Mouse (Mus musculus): ENCODE measurements around the gene Rnf115.

Rnf115 gene

GRCm38 (mm10) chr3:96825261-96825660 is 97.8 kb downstream of the Rnf115 start:
- DNase-seq (ENCODE audit: low read depth, low spot score) = no peak
- Histone ChIP-seq H3K36me3 (ENCODE audit: control insufficient read depth, insufficient read depth, low read length, poor library complexity, severe bottlenecking) (no peaks in the 10 kb centered on the region), H3K27me3 (ENCODE audit: control insufficient read depth, insufficient read depth, low read length, poor library complexity, severe bottlenecking) (no peaks in the 10 kb centered on the region)

DNA sequence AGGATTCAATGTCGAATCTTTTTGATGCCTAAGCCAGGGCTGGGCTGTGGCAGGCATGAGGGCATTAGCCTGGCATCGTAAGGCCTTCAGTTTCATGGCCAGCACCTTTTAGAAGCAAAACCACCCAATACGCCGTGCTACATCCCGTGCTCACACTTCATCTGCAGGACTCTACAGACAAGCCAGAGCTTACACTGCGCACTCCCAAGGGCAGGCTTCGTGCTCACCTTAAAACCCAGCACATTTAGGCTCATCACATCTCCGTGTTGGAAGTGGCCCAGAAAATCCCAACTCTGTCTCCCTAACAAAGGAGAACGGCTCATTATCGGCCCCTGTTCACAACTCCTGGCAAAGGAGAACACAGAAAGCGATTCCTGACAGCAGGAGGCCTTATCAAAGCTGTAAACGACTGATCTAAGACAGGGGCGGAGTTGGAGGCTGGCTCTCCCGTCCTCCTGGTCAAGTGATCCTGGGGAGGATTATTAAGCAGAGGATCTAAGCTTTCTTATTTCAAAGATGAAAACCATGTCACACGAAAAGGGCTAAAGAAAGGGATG is 100.9 kb downstream of the Rnf115 start:
- DNase-seq (ENCODE audit: low read depth, low spot score) = no peak
- H3K36me3 ChIP-seq (ENCODE audit: control insufficient read depth, insufficient read depth, low read length, poor library complexity, severe bottlenecking) = no peaks in the 10 kb centered on the region
- no peaks in the 10 kb centered on the region; the same call in 1 of the 2 replicates for H3K27me3 ChIP-seq (ENCODE audit: control insufficient read depth, insufficient read depth, low read length, poor library complexity, severe bottlenecking)

DNA sequence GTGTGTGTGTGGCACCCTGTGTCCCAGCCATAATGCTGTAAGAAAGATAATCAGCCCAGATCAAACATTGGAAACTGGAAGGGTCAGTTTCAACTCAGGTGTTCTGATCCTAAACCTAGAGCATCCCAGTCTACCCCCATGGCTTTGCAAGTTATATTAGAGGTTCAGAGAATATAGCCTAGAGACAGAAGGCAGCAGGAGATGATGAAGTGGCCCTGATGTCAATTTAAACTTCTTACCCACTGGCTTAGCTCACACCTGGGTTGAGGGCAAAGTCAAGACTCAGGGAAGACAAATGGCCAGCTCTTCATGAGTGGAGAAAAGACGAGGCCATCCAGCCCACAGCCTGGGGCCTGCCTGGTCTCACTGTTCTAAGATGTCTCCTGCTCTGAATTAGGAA is 101.5 kb downstream of the Rnf115 start, which contains the start of the genes Pdzk1 and Cd160:
Pdzk1 (plus strand) TSS at position 301 of the 400 bp plus-strand sequence.
Cd160 (minus strand) TSS at position 368 of the 400 bp plus-strand sequence.
- Histone ChIP-seq H3K36me3 (ENCODE audit: control insufficient read depth, insufficient read depth, low read length, poor library complexity, severe bottlenecking) (no peaks in the 10 kb centered on the region), H3K27me3 (ENCODE audit: control insufficient read depth, insufficient read depth, low read length, poor library complexity, severe bottlenecking) (no peaks in the 10 kb centered on the region; the same call in 1 of the 2 replicates)
- DNase-seq (ENCODE audit: low read depth, low spot score) = no peak

DNA sequence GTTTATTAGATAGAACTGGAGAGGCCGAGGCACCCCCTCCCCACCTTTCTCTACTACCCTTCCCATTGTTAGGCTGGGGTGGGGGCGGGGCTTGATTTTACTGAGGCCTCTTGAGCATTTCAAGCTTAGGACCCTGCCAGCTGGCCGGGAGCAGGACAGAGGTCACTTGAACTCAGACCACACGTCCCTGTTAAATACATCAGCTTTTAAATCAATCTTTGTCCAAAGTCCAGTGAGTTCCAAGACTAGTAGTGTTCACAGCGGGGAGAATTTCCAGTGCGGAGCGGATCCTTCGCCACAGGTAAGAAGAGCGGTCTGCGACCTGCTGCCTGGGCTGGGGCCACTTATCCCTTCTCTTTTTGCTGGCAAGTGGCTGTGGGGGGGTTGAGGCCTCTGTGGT is 102.4 kb downstream of the Rnf115 start:
- no peak for DNase-seq (ENCODE audit: low read depth, low spot score)
- H3K27me3 ChIP-seq (ENCODE audit: control insufficient read depth, insufficient read depth, low read length, poor library complexity, severe bottlenecking) = no peaks in the 10 kb centered on the region; the same call in 1 of the 2 replicates
- no peaks in the 10 kb centered on the region for H3K36me3 ChIP-seq (ENCODE audit: control insufficient read depth, insufficient read depth, low read length, poor library complexity, severe bottlenecking)

GRCm38 (mm10) chr3:96832930-96833329 is 105.5 kb downstream of the Rnf115 start:
- Histone ChIP-seq H3K36me3 (ENCODE audit: control insufficient read depth, insufficient read depth, low read length, poor library complexity, severe bottlenecking) (no peaks in the 10 kb centered on the region), H3K27me3 (ENCODE audit: control insufficient read depth, insufficient read depth, low read length, poor library complexity, severe bottlenecking) (no peaks in the 10 kb centered on the region; the same call in 1 of the 2 replicates)
- DNase-seq (ENCODE audit: low read depth, low spot score) = no peak

DNA sequence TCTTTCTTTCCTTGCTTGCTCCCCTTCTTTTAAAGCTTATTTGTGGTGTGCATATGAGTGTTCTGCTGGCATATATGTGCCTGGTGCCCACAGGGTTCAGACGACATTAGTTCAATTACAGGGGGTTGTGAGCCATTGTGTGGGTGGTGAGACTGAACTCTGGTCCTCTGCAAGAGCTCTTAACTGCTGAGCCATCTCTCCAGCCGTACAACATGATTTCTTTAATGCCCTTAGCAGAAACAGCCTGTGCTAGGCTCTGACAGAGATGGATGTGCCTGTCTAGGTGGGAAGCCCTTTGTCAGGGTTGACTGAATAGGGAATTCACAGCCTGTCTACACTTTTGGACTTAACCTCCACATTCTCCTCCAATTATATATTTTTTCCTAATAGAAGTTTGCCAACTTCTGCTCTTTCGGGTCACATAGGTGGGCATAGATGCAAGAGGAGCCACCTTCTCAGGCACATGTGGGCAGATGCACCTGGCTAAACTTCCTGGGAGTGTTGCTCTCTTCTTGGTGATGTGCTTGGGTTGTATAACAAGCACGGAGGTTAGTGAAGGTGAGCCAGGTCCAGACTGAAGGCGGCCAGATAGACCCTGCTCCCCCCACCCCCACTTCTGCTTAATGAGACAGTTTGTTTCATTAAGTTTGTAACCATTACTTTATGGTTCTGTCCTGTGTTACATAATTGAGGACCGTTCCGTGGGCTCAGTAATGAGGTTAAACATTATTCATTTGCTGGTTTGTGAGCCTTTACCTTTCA is 107.3 kb downstream of the Rnf115 start:
- no peaks in the 10 kb centered on the region; the same call in 1 of the 2 replicates for H3K27me3 ChIP-seq (ENCODE audit: control insufficient read depth, insufficient read depth, low read length, poor library complexity, severe bottlenecking)
- no peaks in the 10 kb centered on the region for H3K36me3 ChIP-seq (ENCODE audit: control insufficient read depth, insufficient read depth, low read length, poor library complexity, severe bottlenecking)
- DNase-seq (ENCODE audit: low read depth, low spot score) = no peak

GRCm38 (mm10) chr3:96836414-96836813 is 109.0 kb downstream of the Rnf115 start:
- Histone ChIP-seq H3K27me3 (ENCODE audit: control insufficient read depth, insufficient read depth, low read length, poor library complexity, severe bottlenecking) (no peaks in the 10 kb centered on the region; the same call in 1 of the 2 replicates), H3K36me3 (ENCODE audit: control insufficient read depth, insufficient read depth, low read length, poor library complexity, severe bottlenecking) (no peaks in the 10 kb centered on the region)
- DNase-seq (ENCODE audit: low read depth, low spot score) = no peak

DNA sequence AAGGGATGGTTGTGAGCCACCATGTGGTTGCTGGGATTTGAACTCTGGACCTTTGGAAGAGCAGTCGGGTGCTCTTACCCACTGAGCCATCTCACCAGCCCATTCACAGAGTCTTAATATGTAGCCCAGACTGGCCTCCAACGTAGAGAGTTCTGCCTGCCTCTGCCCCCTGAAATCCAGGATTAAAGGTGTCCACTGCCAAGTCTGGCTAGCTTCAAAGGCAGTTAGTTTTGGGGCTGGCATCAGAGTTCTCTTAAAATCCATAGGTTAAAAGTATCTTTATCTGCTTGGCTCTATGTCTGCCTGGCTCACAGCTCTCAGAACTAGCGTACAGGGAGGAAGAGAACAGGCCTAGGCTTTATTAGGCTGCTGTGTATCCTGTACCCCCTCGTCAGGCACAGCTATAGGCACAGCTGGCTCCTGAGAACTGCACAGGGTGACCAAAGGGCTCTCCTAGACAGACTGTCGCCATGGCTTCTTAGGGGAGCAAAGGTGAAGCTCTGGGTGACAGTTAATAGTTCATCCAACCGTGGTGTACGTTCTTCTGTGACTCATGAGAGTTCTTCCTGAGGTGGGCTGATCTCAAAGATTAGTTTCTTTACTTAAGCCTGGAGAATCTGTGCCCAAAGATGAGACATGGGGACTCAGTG is 111.7 kb downstream of the Rnf115 start:
- no peak for DNase-seq (ENCODE audit: low read depth, low spot score)

More for the DNA sequence above, 111.7 kb downstream of the Rnf115 start:
- H3K36me3 ChIP-seq (ENCODE audit: control insufficient read depth, insufficient read depth, low read length, poor library complexity, severe bottlenecking) = no peaks in the 10 kb centered on the region
- no peaks in the 10 kb centered on the region for H3K27me3 ChIP-seq (ENCODE audit: control insufficient read depth, insufficient read depth, low read length, poor library complexity, severe bottlenecking)

All from splenic B cell, adult 2 months (primary cell).